Mouse (Mus musculus): ENCODE measurements at regions not wholly inside any gene's neighbourhood (a gene's known extent, or its start where the extent isn't known, plus 50 kb on each side); places are given as distances from the start of the nearest gene placed in this dataset.

GRCm38 (mm10) chr16:20800038-20800437 is 65.7 kb upstream of the Thpo start:
- DNase-seq (ENCODE audit: low spot score): no peak

- no peak for DNase-seq (ENCODE audit: low spot score)
These were observed 63.8 kb upstream of the Thpo start for GRCm38 (mm10) chr16:20798115-20798514.

GRCm38 (mm10) chr16:20794721-20795120 is 60.4 kb upstream of the Thpo start:
- DNase-seq (ENCODE audit: low spot score): no peak

Data from MN1 (cell line).